20 mouse cellular contexts compared by ENCODE assay signal in genomic region chr1:62562987-62563386, GRCm38 (mm10).
DNase-seq lines count a peak whose midpoint lies in the region; ATAC-seq and TF ChIP-seq lines count a peak whose summit lies in the region.
"Had no signal": no experiment of that assay in that cellular context is flagged by ENCODE, and none has a peak within 500 bp of the region (broad histone marks: within the 10 kb centered on the region; RNA-seq: fewer than 3 reads in every experiment).

No protein-coding gene starts in this region.

- ATAC-seq in heart, embryonic 12.5 days (ENCODE audit: insufficient number of reproducible peaks, low FRiP score), result no peak
- ATAC-seq in embryonic facial prominence, embryonic 11.5 days (replicated peaks; ENCODE audit: insufficient number of reproducible peaks, low FRiP score, low TSS enrichment, low read depth), result no peak
- ATAC-seq in hindbrain, embryonic 14.5 days (ENCODE audit: low FRiP score), result no peak

- H3K4me1 ChIP-seq in heart, embryonic 10.5 days, result peaks cover 3% of the 10 kb centered on the region; the same call in 1 of the 2 replicates
- H3K4me1 ChIP-seq in heart, embryonic 12.5 days (replicated peaks), result peaks cover 14% of the 10 kb centered on the region
- no peaks in the 10 kb centered on the region; the same call in none of the 2 replicates for H3K4me1 ChIP-seq in embryonic facial prominence, embryonic 11.5 days (ENCODE audit: control insufficient read depth, insufficient read depth, low read length)
- H3K4me1 ChIP-seq in hindbrain, embryonic 14.5 days (replicated peaks; ENCODE audit: control insufficient read depth, insufficient read depth, low read length), result peaks cover 21% of the 10 kb centered on the region
- H3K4me1 ChIP-seq in thymus, adult 2 months (replicated peaks; ENCODE audit: control insufficient read depth, insufficient read depth, low read length), result no peaks in the 10 kb centered on the region
- H3K4me1 ChIP-seq: liver, embryonic 13.5 days had no signal

- peak overlapping the region; percentile 6; the same call in 1 of the 2 replicates for H3K27ac ChIP-seq in heart, embryonic 10.5 days
- H3K27ac ChIP-seq in heart, embryonic 12.5 days (ENCODE audit: poor library complexity, severe bottlenecking), result no peak overlapping the region
- no peak overlapping the region for H3K27ac ChIP-seq in embryonic facial prominence, embryonic 11.5 days (replicated peaks; ENCODE audit: low read depth, low read length)
- 0 out of 2 replicates have a peak overlapping the region, but pooled peaks have one; percentile 32 for H3K27ac ChIP-seq in hindbrain, embryonic 14.5 days
- H3K27ac ChIP-seq in thymus, adult 2 months (ENCODE audit: control insufficient read depth, insufficient read depth, low read length), result no peak overlapping the region
- H3K27ac ChIP-seq: liver, embryonic 13.5 days; macrophage; midbrain, embryonic 10.5 days had no signal

- no peaks in the 10 kb centered on the region for H3K36me3 ChIP-seq in heart, embryonic 10.5 days
- no peaks in the 10 kb centered on the region for H3K36me3 ChIP-seq in heart, embryonic 12.5 days
- no peaks in the 10 kb centered on the region for H3K36me3 ChIP-seq in embryonic facial prominence, embryonic 11.5 days (replicated peaks; ENCODE audit: control insufficient read depth, insufficient read depth, low read depth, low read length)
- H3K36me3 ChIP-seq in hindbrain, embryonic 14.5 days (replicated peaks; ENCODE audit: control insufficient read depth, insufficient read depth), result no peaks in the 10 kb centered on the region
- no peaks in the 10 kb centered on the region for H3K36me3 ChIP-seq in thymus, adult 2 months (ENCODE audit: control insufficient read depth, insufficient read depth, low read length)
- H3K36me3 ChIP-seq: liver, embryonic 13.5 days; midbrain, embryonic 10.5 days had no signal

- no peak overlapping the region for H3K4me3 ChIP-seq in heart, embryonic 10.5 days
- no peak overlapping the region for H3K4me3 ChIP-seq in heart, embryonic 12.5 days
- no peak overlapping the region for H3K4me3 ChIP-seq in embryonic facial prominence, embryonic 11.5 days (ENCODE audit: low read depth, low read length)
- no peak overlapping the region for H3K4me3 ChIP-seq in hindbrain, embryonic 14.5 days (replicated peaks; ENCODE audit: low read length)
- H3K4me3 ChIP-seq in thymus, adult 2 months (ENCODE audit: control insufficient read depth, insufficient read depth, low read length), result no peak overlapping the region
- H3K4me3 ChIP-seq: liver, embryonic 13.5 days; midbrain, embryonic 10.5 days had no signal

- WGBS in heart, embryonic 10.5 days, result 78% methylated on average over 7 of the region's 7 CpGs
- WGBS in heart, embryonic 12.5 days, result 80% methylated on average over 7 of the region's 7 CpGs
- WGBS in embryonic facial prominence, embryonic 11.5 days, result 32% methylated on average over 7 of the region's 7 CpGs
- WGBS in hindbrain, embryonic 14.5 days, result 61% methylated on average over 7 of the region's 7 CpGs
- 95% methylated on average over 7 of the region's 7 CpGs for WGBS in thymus, adult 2 months

- no peak for TF ChIP-seq CTCF in thymus, adult 2 months (IDR thresholded peaks at IDR 0.05; ENCODE audit: borderline replicate concordance, control insufficient read depth, extremely low read depth, insufficient read depth, low read length, poor library complexity)

- H3K9ac ChIP-seq in heart, embryonic 12.5 days, result no peak overlapping the region
- no peak overlapping the region for H3K9ac ChIP-seq in embryonic facial prominence, embryonic 11.5 days (replicated peaks; ENCODE audit: low read length)
- H3K9ac ChIP-seq in hindbrain, embryonic 14.5 days, result no peak overlapping the region
- H3K9ac ChIP-seq: liver, embryonic 13.5 days had no signal

- no peaks in the 10 kb centered on the region for H3K27me3 ChIP-seq in heart, embryonic 10.5 days (ENCODE audit: insufficient read depth, poor library complexity, severe bottlenecking)
- H3K27me3 ChIP-seq in heart, embryonic 12.5 days (replicated peaks), result no peaks in the 10 kb centered on the region
- no peaks in the 10 kb centered on the region for H3K27me3 ChIP-seq in embryonic facial prominence, embryonic 11.5 days (ENCODE audit: control insufficient read depth, insufficient read depth, low read length)
- H3K27me3 ChIP-seq in hindbrain, embryonic 14.5 days (ENCODE audit: control insufficient read depth, insufficient read depth, low read length), result no peaks in the 10 kb centered on the region
- H3K27me3 ChIP-seq in thymus, adult 2 months (ENCODE audit: control insufficient read depth, insufficient read depth, low read length), result no peaks in the 10 kb centered on the region
- H3K27me3 ChIP-seq: liver, embryonic 13.5 days had no signal

- H3K4me2 ChIP-seq in heart, embryonic 12.5 days, result no peak overlapping the region
- H3K4me2 ChIP-seq in embryonic facial prominence, embryonic 11.5 days (ENCODE audit: low read depth, low read length), result no peak overlapping the region
- H3K4me2 ChIP-seq in hindbrain, embryonic 14.5 days (replicated peaks), result no peak overlapping the region
- H3K4me2 ChIP-seq: heart, embryonic 11.5 days; liver, embryonic 13.5 days had no signal

- H3K9me3 ChIP-seq in heart, embryonic 10.5 days, result no peaks in the 10 kb centered on the region
- no peaks in the 10 kb centered on the region for H3K9me3 ChIP-seq in heart, embryonic 12.5 days (replicated peaks)
- H3K9me3 ChIP-seq in embryonic facial prominence, embryonic 11.5 days (replicated peaks; ENCODE audit: control insufficient read depth, low read length), result no peaks in the 10 kb centered on the region
- H3K9me3 ChIP-seq in hindbrain, embryonic 14.5 days (ENCODE audit: control insufficient read depth, low read length), result no peaks in the 10 kb centered on the region
- H3K9me3 ChIP-seq: liver, embryonic 13.5 days; midbrain, embryonic 10.5 days had no signal

- TF ChIP-seq POLR2A in thymus, adult 2 months (IDR thresholded peaks at IDR 0.05; ENCODE audit: control insufficient read depth, extremely low read depth, insufficient read depth, low read length, poor library complexity), result no peak

- no peak for DNase-seq in heart, embryonic 10.5 days (ENCODE audit: low spot score)
- peak; percentile 53 for DNase-seq in embryo, embryonic 10.5 days (ENCODE audit: low spot score)
- DNase-seq in embryonic facial prominence, embryonic 11.5 days (ENCODE audit: low spot score), result peak; percentile 77
- no peak for DNase-seq in hindbrain, embryonic 14.5 days (ENCODE audit: low spot score)
- DNase-seq in MN1 (ENCODE audit: low spot score), result no peak
- DNase-seq in lung, adult 18-20 months, result no peak
- DNase-seq in thymus, adult 2 months, result no peak
- DNase-seq: cerebellum, adult 8-10 months; gastrocnemius, postnatal 25 days; heart, postnatal 14 days; kidney, adult 2 months; kidney, postnatal 10 days; liver, embryonic 13.5 days; right cerebral cortex, postnatal 14 days; spleen, adult 18-20 months; thymus, postnatal 4 days had no signal

Comparison
In these comparisons a context has a peak if more than half of its experiments do, and no peak if none do; other contexts are left out.
1. H3K27ac ChIP-seq: peak in heart, embryonic 10.5 days (single experiment) and hindbrain, embryonic 14.5 days (single experiment); none in heart, embryonic 12.5 days (single experiment), embryonic facial prominence, embryonic 11.5 days (single experiment) and thymus, adult 2 months (single experiment).
2. DNase-seq: peak in embryo, embryonic 10.5 days (single experiment) and embryonic facial prominence, embryonic 11.5 days (single experiment); none in heart, embryonic 10.5 days (single experiment), hindbrain, embryonic 14.5 days (single experiment), MN1 (single experiment), lung, adult 18-20 months (0 of 2) and thymus, adult 2 months (single experiment).